Mouse (Mus musculus) stomach, embryonic 14.5 days (tissue): Measurements from ENCODE around the gene Nell1. TPM values are rescaled to one million over a fixed set of nuclear protein-coding genes. Genes with fewer than 3 reads are reported as not detected.

Experiments used
- ATAC-seq: fragments of 200-750 bp; cut with Nextera tagmentation; 2 replicates; pipeline ENCODE4 v1.8.0; 2017; ENCODE audit warnings: low read depth, moderate TSS enrichment; ENCODE audit not compliant: insufficient number of reproducible peaks, insufficient read depth, low FRiP score
- H3K27ac ChIP-seq: fragments of 300-500 bp; sonication (generic); 2 replicates; pipeline ENCODE4 v1.5.1; 2014; ENCODE audit warnings: mild to moderate bottlenecking, low read length, moderate library complexity, mixed read lengths
- H3K27me3 ChIP-seq: fragments of 300-500 bp; sonication (generic); 2 replicates; pipeline ENCODE4 v1.6.1; 2014; ENCODE audit warnings: low read length, control low read depth, mixed read lengths; ENCODE audit not compliant: control insufficient read depth, insufficient read depth
- H3K36me3 ChIP-seq: fragments of 300-500 bp; sonication (generic); 2 replicates; pipeline ENCODE4 v1.6.1; 2014; ENCODE audit warnings: mild to moderate bottlenecking, control low read depth, low read length, moderate library complexity, mixed read lengths; ENCODE audit not compliant: control insufficient read depth, insufficient read depth
- H3K4me1 ChIP-seq: fragments of 300-500 bp; sonication (generic); 2 replicates; pipeline ENCODE4 v1.6.1; 2014; ENCODE audit warnings: low read length, control low read depth, mixed read lengths; ENCODE audit not compliant: control insufficient read depth, insufficient read depth
- H3K4me2 ChIP-seq: fragments of 300-500 bp; sonication (generic); replicated peaks from 2 replicates; pipeline ENCODE4 v1.6.1; 2014; ENCODE audit warnings: low read depth, low read length, control low read depth
- H3K4me3 ChIP-seq: fragments of 300-500 bp; sonication (generic); 2 replicates; pipeline ENCODE4 v1.5.1; 2014; ENCODE audit warnings: low read depth, low read length, control low read depth
- H3K9ac ChIP-seq: fragments of 300-500 bp; sonication (generic); replicated peaks from 2 replicates; pipeline ENCODE4 v1.6.1; 2014; ENCODE audit warnings: low read depth, mild to moderate bottlenecking, control low read depth, low read length, moderate library complexity, mixed read lengths
- H3K9me3 ChIP-seq: fragments of 300-500 bp; sonication (generic); 2 replicates; pipeline ENCODE4 v1.6.1; 2016; ENCODE audit warnings: low read depth, low read length, control low read depth; ENCODE audit not compliant: control insufficient read depth
- WGBS: fragments of 180-500 bp; shearing (Covaris S2); extraction: QIAGEN DNeasy Blood & Tissue Kit; methylation state at CpG from one replicate; pipeline ENCODE4 v1.1.7; 2014; 5-methylcytosine and 5-hydroxymethylcytosine counted together
- polyA plus RNA-seq: library from polyadenylated mRNA; unstranded; fragments of >200 nt; fragmentation: Nextera tagmentation; extraction: Ambion mirVana; gene quantifications from 2 replicates; pipeline ENCODE4 v1.2.1, GENCODE M21; 2014

The Nell1 gene
- polyA plus RNA-seq, 1 experiment from 2014 or later, result 7.3 TPM

- Histone ChIP-seq H3K36me3 (no peaks in the 10 kb centered on the region), H3K9me3 (no peaks in the 10 kb centered on the region), H3K27me3 (no peaks in the 10 kb centered on the region), H3K27ac (no peak overlapping the region), H3K4me2 (no peak overlapping the region), H3K4me1 (no peaks in the 10 kb centered on the region), H3K9ac (no peak overlapping the region), H3K4me3 (no peak overlapping the region)
- 85% methylated on average over 1 of the region's 1 CpGs for WGBS
- no peak for ATAC-seq
These were observed 700.8 kb downstream of the Nell1 start for GRCm38 (mm10) chr7:50675444-50675843.

GRCm38 (mm10) chr7:50677511-50677910 is 702.8 kb downstream of the Nell1 start:
- H3K36me3 ChIP-seq, result no peaks in the 10 kb centered on the region
- no peak overlapping the region for H3K4me3 ChIP-seq
- no peak for ATAC-seq
- H3K27ac ChIP-seq, result no peak overlapping the region
- 77% methylated on average over 1 of the region's 1 CpGs for WGBS
- no peaks in the 10 kb centered on the region for H3K27me3 ChIP-seq
- H3K4me1 ChIP-seq, result no peaks in the 10 kb centered on the region
- no peak overlapping the region for H3K4me2 ChIP-seq
- no peak overlapping the region for H3K9ac ChIP-seq
- H3K9me3 ChIP-seq, result no peaks in the 10 kb centered on the region

DNA sequence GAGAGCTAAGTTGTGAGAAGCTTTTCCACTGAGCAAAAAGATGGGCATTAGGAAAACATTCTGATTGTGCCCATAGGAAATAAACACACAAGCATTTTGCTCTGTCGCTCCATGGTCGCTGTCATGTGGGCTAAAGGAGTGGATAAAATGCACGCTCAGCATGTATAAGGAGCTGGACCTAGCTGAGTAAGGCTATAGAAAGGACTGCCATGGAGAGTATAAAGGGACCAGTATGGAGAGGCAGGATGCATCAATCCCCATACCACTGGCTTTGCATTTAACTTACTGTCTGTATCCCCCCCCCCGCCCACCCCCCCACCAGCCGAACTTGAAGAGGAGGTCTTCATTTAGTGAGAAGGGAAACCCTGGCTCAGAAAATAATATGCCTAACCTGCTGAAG is 711.7 kb downstream of the Nell1 start:
- no peaks in the 10 kb centered on the region for H3K36me3 ChIP-seq
- ATAC-seq, result no peak
- H3K4me1 ChIP-seq, result no peaks in the 10 kb centered on the region
- H3K9me3 ChIP-seq, result no peaks in the 10 kb centered on the region
- H3K27me3 ChIP-seq, result no peaks in the 10 kb centered on the region
- H3K4me3 ChIP-seq, result no peak overlapping the region
- no peak overlapping the region for H3K4me2 ChIP-seq
- no peak overlapping the region for H3K9ac ChIP-seq
- no peak overlapping the region for H3K27ac ChIP-seq
- 77% methylated on average over 5 of the region's 5 CpGs for WGBS

- Histone ChIP-seq H3K4me2 (no peak overlapping the region), H3K4me1 (no peaks in the 10 kb centered on the region), H3K27me3 (no peaks in the 10 kb centered on the region), H3K27ac (no peak overlapping the region), H3K9ac (no peak overlapping the region), H3K4me3 (no peak overlapping the region), H3K9me3 (no peaks in the 10 kb centered on the region), H3K36me3 (no peaks in the 10 kb centered on the region)
- 67% methylated on average over 3 of the region's 3 CpGs for WGBS
- no peak for ATAC-seq
These were observed 750.5 kb downstream of the Nell1 start for GRCm38 (mm10) chr7:50725166-50725565.

GRCm38 (mm10) chr7:50730951-50731350 is 756.3 kb downstream of the Nell1 start:
- no peak overlapping the region for H3K27ac ChIP-seq
- H3K9me3 ChIP-seq, result no peaks in the 10 kb centered on the region
- no peak overlapping the region for H3K4me2 ChIP-seq
- H3K36me3 ChIP-seq, result no peaks in the 10 kb centered on the region
- H3K4me3 ChIP-seq, result no peak overlapping the region
- 49% methylated on average over 4 of the region's 4 CpGs for WGBS
- no peak overlapping the region for H3K9ac ChIP-seq
- H3K4me1 ChIP-seq, result no peaks in the 10 kb centered on the region
- no peak for ATAC-seq
- no peaks in the 10 kb centered on the region for H3K27me3 ChIP-seq

DNA sequence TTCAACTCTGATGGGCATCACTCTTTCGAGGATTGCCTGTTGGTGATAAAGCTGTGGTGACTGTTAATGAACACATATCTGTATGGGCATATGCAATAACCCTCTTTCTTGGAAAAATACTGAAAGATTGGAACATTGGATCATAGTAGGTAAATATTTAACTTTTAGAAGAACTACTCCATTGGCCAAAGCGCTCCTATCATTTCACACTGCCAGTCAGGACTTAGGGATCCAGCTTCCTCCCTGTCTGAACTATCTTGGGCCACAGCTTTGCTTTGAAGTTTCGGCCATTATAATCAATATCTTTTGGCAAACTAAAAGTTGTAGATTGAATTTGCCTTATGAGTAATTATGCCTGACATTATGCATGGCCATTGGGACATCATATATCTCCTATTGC is 780.9 kb downstream of the Nell1 start:
- whole genome bisulfite sequencing, result 89% methylated on average over 3 of the region's 3 CpGs
- Histone ChIP-seq H3K9ac (no peak overlapping the region), H3K9me3 (no peaks in the 10 kb centered on the region), H3K4me3 (no peak overlapping the region), H3K4me2 (no peak overlapping the region), H3K4me1 (no peaks in the 10 kb centered on the region), H3K27me3 (no peaks in the 10 kb centered on the region), H3K36me3 (no peaks in the 10 kb centered on the region), H3K27ac (no peak overlapping the region)
- no peak for ATAC-seq

DNA sequence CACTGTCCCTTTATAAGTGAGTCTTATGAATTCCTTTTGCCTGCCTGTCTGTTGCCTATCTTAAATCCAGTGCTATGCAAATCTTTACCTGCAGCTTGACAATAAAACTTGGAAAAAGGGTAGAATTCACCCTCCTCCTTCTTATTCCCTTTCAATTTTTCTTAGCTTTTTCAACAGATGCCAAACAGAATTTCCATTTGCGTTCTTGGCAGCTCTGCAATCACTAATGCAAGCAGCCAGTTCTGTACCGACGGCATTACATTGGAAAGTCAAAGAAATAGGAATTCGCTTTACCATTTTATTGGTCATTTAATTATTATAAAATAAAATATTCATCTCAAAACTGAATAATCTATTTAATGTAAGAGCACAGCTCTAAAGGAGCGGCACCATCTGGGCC is 781.7 kb downstream of the Nell1 start:
- Histone ChIP-seq H3K9ac (no peak overlapping the region), H3K4me3 (no peak overlapping the region), H3K27ac (no peak overlapping the region), H3K27me3 (no peaks in the 10 kb centered on the region), H3K36me3 (no peaks in the 10 kb centered on the region), H3K4me1 (no peaks in the 10 kb centered on the region), H3K4me2 (no peak overlapping the region), H3K9me3 (no peaks in the 10 kb centered on the region)
- ATAC-seq, result no peak
- 65% methylated on average over 5 of the region's 5 CpGs for WGBS

GRCm38 (mm10) chr7:50773516-50773915 is 798.9 kb downstream of the Nell1 start:
- H3K27ac ChIP-seq, result no peak overlapping the region
- H3K4me2 ChIP-seq, result no peak overlapping the region
- no peaks in the 10 kb centered on the region for H3K4me1 ChIP-seq
- no peak for ATAC-seq
- H3K9ac ChIP-seq, result no peak overlapping the region
- no peaks in the 10 kb centered on the region for H3K9me3 ChIP-seq
- H3K36me3 ChIP-seq, result no peaks in the 10 kb centered on the region
- no peaks in the 10 kb centered on the region for H3K27me3 ChIP-seq
- H3K4me3 ChIP-seq, result no peak overlapping the region

GRCm38 (mm10) chr7:50781105-50781504 is 806.4 kb downstream of the Nell1 start:
- WGBS, result 81% methylated on average over 1 of the region's 1 CpGs
- Histone ChIP-seq H3K4me3 (no peak overlapping the region), H3K9ac (no peak overlapping the region), H3K4me2 (no peak overlapping the region), H3K9me3 (no peaks in the 10 kb centered on the region), H3K27ac (no peak overlapping the region), H3K27me3 (no peaks in the 10 kb centered on the region), H3K4me1 (no peaks in the 10 kb centered on the region), H3K36me3 (no peaks in the 10 kb centered on the region)
- no peak for ATAC-seq
